Mouse (Mus musculus) brain, embryonic 14.5 days (tissue): Measurements from ENCODE around the gene Arhgap18. TPM values are rescaled to one million over a fixed set of nuclear protein-coding genes. Genes with fewer than 3 reads are reported as not detected.
A peak's percentile ranks its signal among the peaks of the same experiment; 100 is the strongest.

ENCODE experiments used
- DNase-seq: peaks from one replicate; pipeline ENCODE4 v3.0.0-alpha.2; 2011; ENCODE audit warnings: low read depth
- CTCF ChIP-seq: fragments of 200-500 bp; IDR thresholded peaks from 2 replicates; pipeline ENCODE4 v1.5.1; 2012; ENCODE audit warnings: inconsistent platforms, mild to moderate bottlenecking, moderate library complexity, borderline replicate concordance; ENCODE audit not compliant: insufficient read depth, insufficient read length; ENCODE audit errors: extremely low read depth
- POLR2A ChIP-seq: fragments of 200-500 bp; IDR thresholded peaks from 2 replicates; pipeline ENCODE4 v1.6.1; 2012; ENCODE audit warnings: mild to moderate bottlenecking, inconsistent platforms, borderline replicate concordance; ENCODE audit not compliant: poor library complexity, insufficient read depth, insufficient read length, severe bottlenecking; ENCODE audit errors: extremely low read depth
- polyA plus RNA-seq: library from polyadenylated mRNA; depleted of rRNA; stranded (reverse); fragments of >200 nt; gene quantifications from 2 replicates; pipeline ENCODE4 v1.2.3, GENCODE M21; 2012; rRNA removed

Arhgap18 gene
- 10.4 and 11.8 TPM in 2 replicates for polyA plus RNA-seq

- TF ChIP-seq CTCF: no peak
- no peak for TF ChIP-seq POLR2A
- DNase-seq: peak; percentile 65
These were observed at the start of gene Arhgap18 for GRCm38 (mm10) chr10:26752929-26753567. TSS of gene Arhgap18 (plus strand) at chr10:26753421.

GRCm38 (mm10) chr10:26710458-26711011 lies 42.7 kb upstream of the Arhgap18 start:
- no peak for DNase-seq
- TF ChIP-seq CTCF (no peak), POLR2A (no peak)

GRCm38 (mm10) chr10:26711068-26711467 lies 42.2 kb upstream of the Arhgap18 start:
- peak; percentile 91 for DNase-seq
- TF ChIP-seq CTCF (peak; percentile 48; the same call in 1 of the 2 replicates), POLR2A (no peak)

GRCm38 (mm10) chr10:26713986-26714385 lies 39.2 kb upstream of the Arhgap18 start:
- DNase-seq: no peak
- TF ChIP-seq CTCF (no peak), POLR2A (no peak)

GRCm38 (mm10) chr10:26724704-26725103 lies 28.5 kb upstream of the Arhgap18 start:
- DNase-seq: no peak
- no peak for TF ChIP-seq CTCF
- no peak for TF ChIP-seq POLR2A

- DNase-seq: no peak
- TF ChIP-seq POLR2A (no peak), CTCF (no peak)
These were observed 28.0 kb upstream of the Arhgap18 start for GRCm38 (mm10) chr10:26725255-26725654.

GRCm38 (mm10) chr10:26750827-26751226 lies 2.4 kb upstream of the Arhgap18 start:
- no peak for DNase-seq

GRCm38 (mm10) chr10:26752064-26752928 lies 925 bp upstream of the Arhgap18 start:
- DNase-seq: peak; percentile 90
- TF ChIP-seq CTCF (peak; percentile 65; the same call in 1 of the 2 replicates), POLR2A (no peak)

More at GRCm38 (mm10) chr10:26750827-26751226, 2.4 kb upstream of the Arhgap18 start:
- TF ChIP-seq CTCF (no peak), POLR2A (no peak)

- TF ChIP-seq CTCF (no peak), POLR2A (no peak)
These were observed 785 bp downstream of the Arhgap18 start for GRCm38 (mm10) chr10:26754006-26754405.

GRCm38 (mm10) chr10:26757231-26757630 lies 4.0 kb downstream of the Arhgap18 start:
- TF ChIP-seq POLR2A (no peak), CTCF (no peak)
- no peak for DNase-seq

More at GRCm38 (mm10) chr10:26754006-26754405, 785 bp downstream of the Arhgap18 start:
- DNase-seq: no peak

GRCm38 (mm10) chr10:26759469-26759868 lies 6.2 kb downstream of the Arhgap18 start:
- DNase-seq: peak; percentile 59
- TF ChIP-seq POLR2A: no peak
- TF ChIP-seq CTCF: no peak

- no peak for TF ChIP-seq CTCF
- no peak for TF ChIP-seq POLR2A
- no peak for DNase-seq
These were observed 7.9 kb downstream of the Arhgap18 start for GRCm38 (mm10) chr10:26761103-26761502.
